Mouse (Mus musculus) heart, adult 8-10 months (tissue): ENCODE measurements at regions not wholly inside any gene's neighbourhood (a gene's known extent, or its start where the extent isn't known, plus 50 kb on each side); places are given as distances from the start of the nearest gene placed in this dataset.

Experiments used
- DNase-seq: peaks from one replicate; pipeline ENCODE4 v3.0.0; 2022; ENCODE audit warnings: low spot score

DNA sequence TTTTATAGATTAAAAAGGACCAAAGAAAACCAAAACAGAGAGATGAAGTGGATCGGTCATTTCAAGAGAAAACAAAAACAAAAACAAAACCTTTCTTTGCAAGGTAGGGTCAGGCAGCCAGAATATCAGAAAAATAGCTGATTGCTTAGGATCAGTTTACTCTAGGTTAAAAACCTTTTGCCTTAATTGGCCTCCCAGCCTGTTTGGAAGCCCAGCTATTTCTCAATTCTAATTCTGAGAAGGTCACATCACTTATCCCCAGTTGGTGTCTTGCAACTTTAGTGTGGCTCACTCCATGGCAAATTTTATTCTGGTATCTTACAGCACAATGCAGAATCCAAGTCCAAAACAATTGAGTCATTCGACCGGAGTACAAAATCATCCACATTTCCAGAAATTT lies 70.0 kb downstream of the 1190002N15Rik start:
- DNase-seq, result no peak

GRCm38 (mm10) chr9:94456085-94456531 lies 81.8 kb downstream of the 1190002N15Rik start:
- peak; percentile 1 for DNase-seq

- no peak for DNase-seq
These were observed 82.4 kb downstream of the 1190002N15Rik start for GRCm38 (mm10) chr9:94455466-94455865.

DNA sequence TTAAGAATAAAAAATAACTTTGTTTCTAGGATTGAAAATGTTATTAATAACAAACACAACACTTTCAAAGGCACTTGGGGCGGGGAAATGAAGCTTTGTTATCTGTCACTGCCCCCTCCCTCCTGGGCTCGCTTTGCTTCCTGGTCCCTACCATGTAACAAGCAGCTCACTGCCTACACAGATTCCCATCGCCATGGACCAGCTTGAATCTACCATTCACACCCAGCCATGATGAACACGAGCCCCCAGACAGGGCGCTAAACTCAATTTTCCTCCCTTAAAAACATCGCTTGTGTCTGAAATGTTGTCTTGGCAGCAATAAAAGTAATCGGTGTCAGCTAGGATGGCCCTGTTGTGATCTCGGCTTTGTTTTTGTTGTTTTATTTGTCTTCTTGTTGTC lies 88.0 kb downstream of the 1190002N15Rik start:
- no peak for DNase-seq

DNA sequence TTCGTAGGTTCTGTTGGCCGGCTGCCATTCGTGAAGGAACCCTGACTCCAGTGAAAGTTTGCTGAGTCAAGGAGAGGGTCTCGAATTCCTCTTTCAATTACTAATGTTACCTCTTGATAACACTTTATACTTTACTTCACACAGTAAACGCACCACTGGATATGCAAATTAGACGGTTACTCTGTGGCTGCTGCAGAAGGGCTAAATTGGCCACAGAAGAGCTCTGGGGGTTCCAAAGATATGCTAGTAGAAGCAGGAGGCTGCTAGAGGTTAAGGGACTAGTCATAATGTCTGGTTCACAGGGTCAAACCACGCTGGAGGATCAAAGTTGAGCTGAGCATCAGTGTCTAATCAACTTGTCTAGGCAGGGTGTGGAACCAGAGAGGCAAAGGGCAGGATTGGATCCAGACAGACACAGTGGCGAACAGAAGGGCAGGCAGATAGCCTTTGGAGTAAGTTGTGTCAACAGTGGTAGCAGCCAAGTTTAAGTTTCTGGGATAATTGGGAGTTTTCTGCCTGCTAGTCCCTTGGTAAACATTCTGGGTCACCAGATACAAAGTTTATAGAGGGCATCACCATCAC lies 91.6 kb downstream of the 1190002N15Rik start:
- DNase-seq, result no peak

GRCm38 (mm10) chr9:94444140-94444789 lies 93.6 kb downstream of the 1190002N15Rik start:
- DNase-seq, result no peak

DNA sequence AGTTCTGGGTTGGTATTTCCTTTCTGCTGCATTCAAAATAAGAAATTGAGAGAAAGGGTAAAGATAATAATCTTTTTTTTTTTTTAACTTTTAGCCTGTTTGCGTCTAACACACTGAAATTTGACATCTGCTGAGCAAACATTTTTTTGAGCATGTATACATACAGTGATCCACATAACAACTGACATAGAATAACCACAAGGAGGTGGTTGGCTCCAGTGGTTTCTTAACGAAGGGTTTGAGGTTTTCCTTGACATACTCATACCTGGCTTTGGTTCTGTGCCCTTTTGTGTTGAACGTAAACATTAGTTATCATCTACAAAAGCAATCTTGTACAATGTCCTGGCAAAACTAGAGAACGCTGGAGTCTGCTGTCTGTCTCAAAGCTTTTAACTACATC lies 96.5 kb downstream of the 1190002N15Rik start:
- no peak for DNase-seq

GRCm38 (mm10) chr9:94433468-94433867 lies 104.4 kb downstream of the 1190002N15Rik start:
- no peak for DNase-seq

DNA sequence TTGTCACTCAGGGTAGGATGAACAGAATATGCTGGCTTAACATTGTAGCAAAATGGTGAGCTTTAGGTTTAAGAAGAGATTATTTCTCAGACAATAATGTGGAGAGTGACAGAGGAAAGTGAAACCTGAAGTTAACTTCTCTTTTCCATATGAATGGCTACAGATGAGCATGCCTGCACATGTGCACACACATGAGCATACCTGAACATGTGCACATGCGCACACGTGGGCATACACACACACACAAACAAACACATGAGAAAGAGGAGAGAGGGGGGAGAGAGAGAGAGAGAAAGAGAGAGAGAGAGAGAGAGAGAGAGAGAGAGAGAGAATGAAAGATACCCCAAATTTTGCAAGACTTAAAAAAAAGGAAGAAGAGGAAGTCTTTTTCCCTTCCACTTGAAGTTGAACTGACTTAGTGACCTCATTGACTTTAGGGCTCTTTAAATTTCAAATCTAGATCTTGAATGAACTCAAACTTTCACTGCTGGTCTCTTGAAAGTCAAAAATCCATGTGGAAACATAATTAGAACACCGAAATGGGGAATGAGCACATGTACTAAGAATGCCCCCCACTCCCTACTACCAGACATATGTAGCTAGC lies 105.6 kb downstream of the 1190002N15Rik start:
- no peak for DNase-seq

DNA sequence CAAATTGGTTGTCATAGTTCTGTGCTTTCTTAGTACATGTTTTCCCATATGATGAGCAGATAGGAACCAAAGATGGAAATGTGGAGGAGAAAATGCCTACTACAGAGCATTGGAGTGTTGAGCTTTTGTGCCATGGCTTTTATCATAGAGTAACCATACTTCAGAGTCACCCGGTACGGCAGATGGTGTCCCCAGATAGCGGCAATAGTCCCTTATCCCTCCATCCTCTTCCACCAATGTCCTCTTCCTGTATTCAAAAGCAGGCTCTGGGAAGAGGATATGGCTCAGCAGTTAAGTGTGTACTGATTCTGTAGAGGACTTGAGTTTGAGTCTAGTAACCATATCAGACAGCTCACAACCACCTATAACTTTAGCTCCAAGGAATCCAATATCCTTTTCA lies 106.3 kb downstream of the 1190002N15Rik start:
- DNase-seq, result no peak

- DNase-seq, result no peak
These were observed 106.9 kb downstream of the 1190002N15Rik start for GRCm38 (mm10) chr9:94430996-94431395.

DNA sequence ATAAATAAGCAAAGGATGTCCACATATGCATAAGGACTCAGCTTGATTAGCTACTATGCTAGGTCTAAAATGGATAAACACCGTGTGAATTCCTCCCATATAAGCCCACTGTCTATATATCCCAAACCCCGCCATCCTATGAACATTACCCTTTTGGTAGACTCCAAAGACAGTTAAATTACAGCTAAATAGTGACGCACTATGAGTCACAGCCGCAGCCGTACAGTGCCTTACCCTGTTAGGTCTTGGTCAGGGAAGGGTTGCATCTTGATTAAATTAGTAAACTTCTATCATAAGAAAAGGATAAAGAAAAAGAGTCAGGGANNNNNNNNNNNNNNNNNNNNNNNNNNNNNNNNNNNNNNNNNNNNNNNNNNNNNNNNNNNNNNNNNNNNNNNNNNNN lies 111.1 kb downstream of the 1190002N15Rik start:
- no peak for DNase-seq

- DNase-seq, result no peak
These were observed 112.1 kb downstream of the 1190002N15Rik start for GRCm38 (mm10) chr9:94425804-94426203.

DNA sequence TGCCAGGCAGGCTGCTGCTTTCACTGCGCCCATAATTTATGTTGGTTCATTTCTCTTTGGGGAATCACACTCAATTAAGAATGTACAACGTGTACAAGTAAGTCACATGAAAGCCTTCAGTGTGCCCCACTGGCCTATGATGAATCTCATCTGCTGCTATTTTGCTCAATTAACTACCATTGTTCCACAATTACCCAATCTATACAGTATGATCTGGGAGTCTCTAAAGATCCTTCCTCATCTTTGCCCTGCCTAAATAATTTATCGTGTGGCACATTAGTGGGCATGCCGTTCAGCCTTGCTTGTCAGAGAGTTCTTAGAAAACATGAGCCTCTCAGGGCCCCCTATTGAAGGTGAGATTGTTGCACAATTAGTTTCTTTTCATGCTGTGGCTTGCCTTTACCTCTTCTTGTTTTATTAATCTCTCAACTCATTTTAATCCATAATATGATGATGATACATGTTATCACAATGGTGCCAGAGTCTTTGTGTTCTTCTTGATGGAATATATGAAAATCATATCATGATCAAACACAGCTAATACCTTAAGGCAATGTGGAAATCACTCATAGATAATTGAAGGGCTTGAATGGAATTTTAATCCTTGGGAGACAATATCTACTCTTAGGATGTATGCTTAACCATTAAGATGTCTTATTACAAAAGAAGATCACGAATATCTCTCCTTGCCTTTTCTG lies 113.3 kb downstream of the 1190002N15Rik start:
- no peak for DNase-seq

- DNase-seq, result no peak
These were observed 127.3 kb downstream of the 1190002N15Rik start for GRCm38 (mm10) chr9:94410546-94410945.

DNA sequence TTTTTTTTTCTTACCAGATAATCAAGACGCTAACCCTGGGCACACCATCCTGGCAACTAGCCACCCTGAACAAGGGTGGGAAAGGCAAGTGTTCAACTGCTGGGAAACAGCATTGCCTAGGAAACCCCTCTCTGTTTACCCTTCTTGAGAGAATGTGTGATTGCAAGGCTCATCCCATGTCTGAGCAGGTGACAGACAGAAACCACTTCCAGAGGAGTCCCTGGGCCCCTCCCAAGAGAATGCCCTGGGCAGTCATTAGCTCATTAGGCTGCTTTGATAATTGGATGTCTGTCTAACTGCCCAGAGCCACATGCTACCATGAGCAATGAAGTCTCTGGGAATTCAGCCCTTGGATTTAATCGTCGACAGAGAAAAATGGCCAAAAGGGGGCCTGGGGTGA lies 127.8 kb downstream of the 1190002N15Rik start:
- DNase-seq, result no peak

- no peak for DNase-seq
These were observed 129.1 kb downstream of the 1190002N15Rik start for GRCm38 (mm10) chr9:94408635-94409323.

GRCm38 (mm10) chr9:94407671-94408070 lies 130.2 kb downstream of the 1190002N15Rik start:
- DNase-seq, result no peak

DNA sequence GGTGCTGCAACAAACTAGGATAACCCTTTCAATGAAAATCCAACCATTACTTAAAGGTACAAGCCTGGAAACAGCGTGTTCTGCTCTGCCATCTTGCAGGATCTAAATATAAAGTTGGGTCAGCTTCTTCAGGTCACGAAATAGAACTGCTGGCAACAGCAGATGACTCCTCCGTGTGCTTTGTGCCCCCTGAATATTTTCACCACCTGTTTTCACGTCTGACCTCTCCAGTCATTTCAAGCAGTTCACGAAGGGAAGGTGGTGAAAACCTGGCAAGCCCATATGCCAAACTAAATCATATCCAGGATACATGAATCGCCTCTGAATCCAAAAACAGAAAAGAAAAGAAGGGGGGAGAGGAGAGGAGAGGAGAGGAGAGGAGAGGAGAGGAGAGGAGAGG lies 133.3 kb downstream of the 1190002N15Rik start:
- no peak for DNase-seq

DNA sequence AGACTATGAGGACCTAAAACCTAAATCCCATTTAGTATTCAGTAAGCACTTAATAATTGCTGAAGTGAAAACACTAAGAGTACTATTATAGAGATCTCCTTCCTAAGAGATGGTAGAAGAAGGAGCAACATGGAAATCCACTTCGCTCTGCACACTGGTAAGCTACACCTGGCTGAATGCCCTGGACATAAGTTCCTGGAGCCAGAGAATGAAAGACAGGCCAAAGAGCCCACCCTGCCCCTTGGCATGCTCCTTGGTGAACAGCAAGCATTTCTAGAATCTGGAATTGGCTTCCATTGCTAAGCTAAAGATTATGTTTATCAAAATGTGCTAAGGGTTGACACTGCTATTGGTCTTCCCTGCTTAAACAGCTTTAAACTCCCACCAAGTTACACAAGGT lies 137.3 kb downstream of the 1190002N15Rik start:
- DNase-seq, result no peak

- DNase-seq, result no peak
These were observed 142.7 kb downstream of the 1190002N15Rik start for GRCm38 (mm10) chr9:94395215-94395614.

DNA sequence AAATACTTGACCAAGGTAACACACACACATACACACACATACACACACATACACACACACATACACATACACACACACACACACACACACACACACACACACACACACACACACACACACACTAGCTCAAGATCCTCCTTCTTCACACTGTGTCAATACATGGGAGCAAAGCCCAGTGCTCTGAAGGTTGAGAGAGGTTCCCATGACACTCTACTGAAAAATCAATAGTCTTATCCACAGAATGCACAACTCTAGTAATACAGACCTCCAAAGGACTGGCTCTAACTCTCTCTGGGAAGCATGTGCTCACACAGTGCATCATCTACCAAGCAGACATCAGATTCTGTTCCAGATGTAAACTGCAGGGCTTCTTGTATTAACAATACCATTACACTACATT lies 151.7 kb downstream of the 1190002N15Rik start:
- DNase-seq, result no peak
